Mouse (Mus musculus) hindbrain, postnatal 0 days (tissue): ENCODE data around the gene Gab1. TPM values are rescaled to one million over a fixed set of nuclear protein-coding genes. Genes with fewer than 3 reads are reported as not detected.

Experiments used
- ATAC-seq: fragments of 200-750 bp; cut with Nextera tagmentation; 2 replicates; pipeline ENCODE4 v1.8.0; 2017; ENCODE audit warnings: mild to moderate bottlenecking, moderate TSS enrichment, moderate library complexity
- DNase-seq: peaks from one replicate; pipeline ENCODE4 v3.0.0-alpha.2; 2015; ENCODE audit warnings: low spot score
- H3K27ac ChIP-seq: fragments of 300-500 bp; sonication (generic); 2 replicates; pipeline ENCODE4 v1.5.1; 2014; ENCODE audit warnings: mild to moderate bottlenecking
- H3K27me3 ChIP-seq: fragments of 300-500 bp; sonication (generic); 2 replicates; pipeline ENCODE4 v1.6.1; 2014; ENCODE audit warnings: low read length, mixed read lengths; ENCODE audit not compliant: insufficient read depth
- H3K36me3 ChIP-seq: fragments of 300-500 bp; sonication (generic); 2 replicates; pipeline ENCODE4 v1.6.1; 2014; ENCODE audit warnings: low read length, mixed read lengths; ENCODE audit not compliant: insufficient read depth
- H3K4me1 ChIP-seq: fragments of 300-500 bp; sonication (generic); 2 replicates; pipeline ENCODE4 v1.6.1; 2014; ENCODE audit warnings: antibody characterized with exemption, low read length, mixed read lengths; ENCODE audit not compliant: insufficient read depth
- H3K4me2 ChIP-seq: fragments of 300-500 bp; sonication (generic); 2 replicates; pipeline ENCODE4 v1.6.1; 2014; ENCODE audit warnings: low read depth, mild to moderate bottlenecking, low read length, moderate library complexity, mixed read lengths
- H3K4me3 ChIP-seq: fragments of 300-500 bp; sonication (generic); 2 replicates; pipeline ENCODE4 v1.5.1; 2014; ENCODE audit warnings: low read length
- H3K9ac ChIP-seq: fragments of 300-500 bp; sonication (generic); replicated peaks from 2 replicates; pipeline ENCODE4 v1.6.1; 2014; ENCODE audit warnings: mild to moderate bottlenecking, low read length, moderate library complexity, mixed read lengths
- H3K9me3 ChIP-seq: fragments of 300-500 bp; sonication (generic); 2 replicates; pipeline ENCODE4 v1.6.1; 2016; ENCODE audit warnings: low read length, mixed read lengths
- CTCF ChIP-seq: IDR thresholded peaks from 2 replicates; pipeline ENCODE4 v1.5.1; 2016; ENCODE audit warnings: antibody characterized with exemption, control low read depth, low read depth
- WGBS: fragments of 180-500 bp; shearing (Covaris S2); extraction: QIAGEN DNeasy Blood & Tissue Kit; methylation state at CpG from one replicate; pipeline ENCODE4 v1.1.7; 2014; 5-methylcytosine and 5-hydroxymethylcytosine counted together
- polyA plus RNA-seq: library from polyadenylated mRNA; unstranded; fragments of >200 nt; fragmentation: Nextera tagmentation; extraction: Ambion mirVana; gene quantifications from 2 replicates; pipeline ENCODE4 v1.2.1, GENCODE M21; 2015
- total RNA-seq: library from RNA; depleted of rRNA; stranded (reverse); fragments of >200 nt; gene quantifications from 2 replicates; pipeline ENCODE4 v1.2.3, GENCODE M21; 2014

Gab1 gene
- total and polyA plus RNA-seq, 2 experiments from 2014 or later, result 14.0 to 32.7 TPM

DNA sequence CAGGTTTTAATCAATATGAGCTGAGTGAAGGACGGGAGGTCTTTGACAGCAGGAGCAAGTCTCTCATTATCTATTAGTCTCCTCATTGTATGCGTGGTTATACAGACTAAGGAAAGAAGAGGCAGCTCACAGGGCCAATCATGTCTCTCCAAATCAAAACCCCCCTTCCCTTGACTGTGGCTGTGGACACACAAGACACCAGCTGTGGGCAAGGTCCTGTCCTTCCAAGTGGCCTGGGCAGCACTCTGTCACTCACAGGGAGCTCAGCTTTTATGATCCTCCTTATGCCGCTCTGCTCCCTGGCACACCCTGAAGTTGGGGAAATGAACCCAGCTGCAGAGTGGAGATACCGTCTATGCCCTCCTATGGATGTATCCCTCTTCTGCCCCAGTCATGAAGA, 55.2 kb downstream of the Gab1 start:
- WGBS, result 45% methylated on average over 4 of the region's 4 CpGs

DNA sequence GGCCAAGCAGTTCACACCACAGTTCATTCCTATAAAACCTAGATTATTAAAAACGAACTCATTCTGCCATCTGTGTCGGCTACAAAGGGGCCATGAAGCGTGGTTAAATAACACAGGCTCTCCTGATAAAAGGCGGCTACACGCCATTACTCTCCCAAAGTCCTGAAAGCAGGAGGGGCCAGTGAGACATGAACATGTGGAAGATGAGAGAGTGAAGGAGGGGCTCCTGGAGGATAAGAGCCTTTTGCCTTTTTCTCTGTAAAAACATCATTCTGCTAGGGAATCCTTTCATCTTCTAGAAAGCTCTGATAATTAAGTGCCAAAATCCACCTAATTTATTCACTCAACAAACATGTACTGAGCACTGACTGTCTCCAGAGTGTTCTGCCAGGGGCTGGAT, 55.9 kb downstream of the Gab1 start:
- no peak for TF ChIP-seq CTCF
- Histone ChIP-seq H3K36me3 (no peaks in the 10 kb centered on the region), H3K4me2 (no peak overlapping the region), H3K27me3 (no peaks in the 10 kb centered on the region), H3K4me3 (no peak overlapping the region), H3K9ac (no peak overlapping the region), H3K27ac (0 out of 2 replicates have a peak overlapping the region, but pooled peaks have one; percentile 20), H3K9me3 (no peaks in the 10 kb centered on the region), H3K4me1 (peaks cover 6% of the 10 kb centered on the region)
- 32% methylated on average over 5 of the region's 5 CpGs for WGBS
- no peak for DNase-seq
- no peak for ATAC-seq

More for the DNA sequence above, 55.2 kb downstream of the Gab1 start:
- Histone ChIP-seq H3K9ac (no peak overlapping the region), H3K4me3 (no peak overlapping the region), H3K4me2 (no peak overlapping the region), H3K27ac (0 out of 2 replicates have a peak overlapping the region, but pooled peaks have one; percentile 11), H3K9me3 (no peaks in the 10 kb centered on the region), H3K36me3 (no peaks in the 10 kb centered on the region), H3K27me3 (no peaks in the 10 kb centered on the region), H3K4me1 (peaks cover 8% of the 10 kb centered on the region)
- ATAC-seq, result peak; percentile 36; the same call in 1 of the 2 replicates
- TF ChIP-seq CTCF, result no peak
- peak; percentile 17 for DNase-seq

DNA sequence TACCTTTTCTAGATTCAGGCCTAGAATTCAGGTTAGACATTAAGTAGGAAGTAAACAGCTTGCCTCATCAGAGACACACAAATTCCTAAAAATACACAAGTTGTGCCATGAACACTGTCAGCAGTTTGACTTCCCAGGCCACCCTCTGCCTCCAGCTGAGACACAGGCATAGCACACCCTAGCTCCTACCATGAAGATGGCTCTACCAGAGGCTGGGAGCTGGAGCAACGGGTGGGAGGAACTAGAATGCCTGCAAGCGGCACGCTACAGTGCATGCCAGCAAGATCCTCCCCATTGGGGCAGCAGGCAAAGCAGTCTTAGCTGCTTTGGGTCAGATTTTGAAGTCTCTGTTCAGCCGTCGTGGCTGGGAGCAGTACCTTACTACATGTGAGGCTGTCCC, 57.1 kb downstream of the Gab1 start:
- Histone ChIP-seq H3K27ac (peak overlapping the region; percentile 20; the same call in 1 of the 2 replicates), H3K27me3 (no peaks in the 10 kb centered on the region), H3K36me3 (no peaks in the 10 kb centered on the region), H3K4me3 (no peak overlapping the region), H3K9ac (no peak overlapping the region), H3K4me1 (peaks cover 6% of the 10 kb centered on the region), H3K4me2 (no peak overlapping the region), H3K9me3 (no peaks in the 10 kb centered on the region)
- TF ChIP-seq CTCF, result no peak
- peak; percentile 21; the same call in 1 of the 2 replicates for ATAC-seq
- WGBS, result 58% methylated on average over 5 of the region's 5 CpGs
- no peak for DNase-seq

DNA sequence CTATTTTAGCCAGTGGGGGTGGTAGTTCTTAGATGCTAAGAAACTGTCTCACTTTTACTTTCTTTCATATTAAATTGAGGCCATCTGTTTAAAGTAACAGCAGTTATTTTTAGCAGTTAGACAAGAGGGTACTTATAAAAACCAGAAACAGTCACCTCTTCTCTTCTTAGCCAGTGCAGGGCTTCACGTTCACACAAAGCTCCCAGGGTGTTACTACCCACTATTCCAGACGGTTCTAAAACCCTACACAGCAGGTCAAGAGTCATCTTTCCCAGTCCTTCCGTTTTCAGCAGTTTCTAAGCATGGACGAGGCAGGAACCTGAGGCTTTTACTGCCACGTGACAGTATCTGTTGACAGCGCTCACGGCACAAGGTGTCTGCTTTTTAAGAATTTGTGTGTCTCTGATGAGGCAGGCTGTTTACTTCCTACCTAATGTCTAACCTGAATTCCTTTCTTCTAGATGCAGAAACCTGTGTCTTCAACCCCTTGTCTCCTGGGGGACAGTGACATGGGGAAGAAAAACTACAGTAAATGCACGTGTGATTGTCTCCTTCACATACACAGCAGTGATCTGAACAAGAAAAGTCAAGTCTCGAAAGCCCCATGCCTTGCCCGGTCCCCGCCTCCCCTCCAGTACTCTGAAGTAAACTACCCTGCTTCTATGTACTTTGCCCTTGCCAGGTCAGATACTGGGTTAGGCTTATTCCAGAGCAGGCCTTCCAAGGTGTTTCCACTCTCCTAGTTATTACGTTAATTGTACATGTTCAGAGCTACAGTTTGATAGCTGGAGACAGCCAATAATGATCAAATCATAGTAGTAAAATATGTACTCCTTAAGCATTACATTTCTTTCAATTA, 58.7 kb downstream of the Gab1 start:
- H3K4me2 ChIP-seq, result no peak overlapping the region
- H3K27ac ChIP-seq, result no peak overlapping the region
- peaks cover 2% of the 10 kb centered on the region; the same call in 1 of the 2 replicates for H3K4me1 ChIP-seq
- H3K9ac ChIP-seq, result no peak overlapping the region
- H3K4me3 ChIP-seq, result no peak overlapping the region
- ATAC-seq, result no peak
- no peaks in the 10 kb centered on the region for H3K36me3 ChIP-seq
- no peaks in the 10 kb centered on the region for H3K9me3 ChIP-seq
- WGBS, result 79% methylated on average over 12 of the region's 12 CpGs
- DNase-seq, result no peak
- TF ChIP-seq CTCF, result no peak
- no peaks in the 10 kb centered on the region for H3K27me3 ChIP-seq

DNA sequence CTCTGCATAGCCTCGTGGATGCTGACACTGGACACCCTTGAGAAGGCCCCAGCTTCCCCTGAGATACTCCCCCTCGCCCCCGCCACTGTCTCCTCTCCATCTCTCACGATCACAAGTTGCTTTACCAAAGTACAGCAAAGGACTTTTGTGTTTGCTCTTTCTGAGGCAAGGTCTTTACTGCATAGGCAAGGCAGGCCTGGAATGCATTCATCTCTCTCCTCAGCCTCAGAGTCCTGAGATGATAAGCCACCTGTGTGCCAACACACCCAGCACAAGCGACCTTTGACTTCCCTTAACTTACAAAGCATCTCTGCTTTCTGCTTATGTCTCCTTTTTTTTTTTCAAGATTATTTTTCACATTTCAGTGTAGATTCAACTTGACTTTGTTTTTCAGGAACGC, 61.3 kb downstream of the Gab1 start:
- no peaks in the 10 kb centered on the region for H3K27me3 ChIP-seq
- no peak overlapping the region for H3K4me3 ChIP-seq
- DNase-seq, result no peak
- H3K36me3 ChIP-seq, result no peaks in the 10 kb centered on the region
- no peak for TF ChIP-seq CTCF
- H3K9ac ChIP-seq, result no peak overlapping the region
- no peaks in the 10 kb centered on the region for H3K9me3 ChIP-seq
- H3K27ac ChIP-seq, result no peak overlapping the region
- ATAC-seq, result no peak
- WGBS, result 81% methylated on average over 6 of the region's 6 CpGs
- peaks cover 8% of the 10 kb centered on the region; the same call in 1 of the 2 replicates for H3K4me1 ChIP-seq
- H3K4me2 ChIP-seq, result no peak overlapping the region

DNA sequence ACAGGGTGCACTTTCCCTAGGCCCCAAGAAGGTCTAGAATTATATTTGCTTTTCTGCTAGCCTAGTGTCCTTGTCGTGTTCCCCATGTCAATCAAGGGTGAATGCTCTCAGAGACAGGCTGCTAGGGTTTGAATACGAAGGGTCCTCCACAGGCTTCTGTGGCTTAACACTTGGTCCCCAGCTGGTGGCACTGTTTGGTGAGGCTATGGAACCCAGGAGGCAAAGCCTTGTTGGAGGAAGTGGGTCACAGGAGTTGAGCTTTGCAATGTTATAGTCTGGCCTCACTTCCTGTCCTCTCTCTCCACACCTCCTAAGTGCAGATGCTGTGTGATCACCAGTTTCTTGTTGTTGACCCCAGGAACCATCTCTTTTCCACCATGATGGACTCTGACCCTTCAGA, 63.3 kb downstream of the Gab1 start:
- no peak overlapping the region for H3K27ac ChIP-seq
- no peak for DNase-seq
- H3K36me3 ChIP-seq, result no peaks in the 10 kb centered on the region
- peaks cover 10% of the 10 kb centered on the region; the same call in 1 of the 2 replicates for H3K4me1 ChIP-seq
- 77% methylated on average over 2 of the region's 2 CpGs for WGBS
- H3K9me3 ChIP-seq, result no peaks in the 10 kb centered on the region
- no peaks in the 10 kb centered on the region for H3K27me3 ChIP-seq
- no peak overlapping the region for H3K4me3 ChIP-seq
- ATAC-seq, result no peak
- no peak overlapping the region for H3K9ac ChIP-seq
- H3K4me2 ChIP-seq, result no peak overlapping the region
- 0 out of 2 replicates have a peak, but pooled peaks have one; percentile 13 for TF ChIP-seq CTCF

DNA sequence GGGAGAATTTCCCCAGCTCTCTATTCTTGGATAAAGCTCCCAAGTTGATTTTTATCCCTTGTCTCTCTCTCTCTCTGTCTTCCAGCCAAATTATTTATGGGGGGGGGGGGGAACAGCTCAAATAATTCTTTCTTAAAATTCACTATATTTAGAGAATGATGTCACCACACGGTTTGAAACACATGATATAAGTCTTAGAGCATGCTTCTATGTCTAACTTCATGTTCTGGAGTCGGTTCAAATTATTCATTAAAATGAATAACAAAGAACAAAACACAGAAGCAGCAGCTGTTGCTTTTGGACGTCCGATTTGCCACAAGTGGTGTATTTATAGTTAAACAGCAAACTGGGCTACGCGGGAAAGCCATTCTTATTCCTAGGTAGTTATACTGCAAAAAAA, 65.1 kb downstream of the Gab1 start:
- Histone ChIP-seq H3K9me3 (no peaks in the 10 kb centered on the region), H3K9ac (no peak overlapping the region), H3K36me3 (no peaks in the 10 kb centered on the region), H3K27ac (no peak overlapping the region), H3K4me1 (0 out of 2 replicates have a peak, but pooled peaks cover 8% of the 10 kb centered on the region), H3K4me3 (no peak overlapping the region), H3K27me3 (no peaks in the 10 kb centered on the region), H3K4me2 (no peak overlapping the region)
- ATAC-seq, result no peak
- no peak for TF ChIP-seq CTCF
- no peak for DNase-seq
- WGBS, result 59% methylated on average over 6 of the region's 6 CpGs
